18 mouse cellular contexts compared by ENCODE assay signal in the genomic region with DNA sequence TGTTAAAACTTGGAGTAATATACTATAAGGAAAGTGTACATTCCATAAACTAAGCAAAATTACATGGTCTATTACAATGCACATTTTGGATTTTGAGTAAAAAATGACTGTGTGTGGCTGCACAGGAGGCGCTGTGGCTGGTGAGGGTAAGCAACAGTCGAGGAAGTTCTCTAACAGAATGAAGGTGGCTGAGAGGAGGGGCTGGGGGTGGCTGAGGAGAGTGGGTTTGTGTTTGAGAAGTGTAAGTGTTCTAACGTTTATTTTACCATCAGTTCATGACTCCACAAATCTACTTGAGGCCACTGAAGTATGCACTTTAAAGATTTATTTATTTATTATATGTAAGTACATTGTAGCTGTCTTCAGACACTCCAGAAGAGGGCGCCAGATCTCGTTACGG.
"Had no signal": no experiment of that assay in that cellular context is flagged by ENCODE, and none has a peak within 500 bp of the region (broad histone marks: within the 10 kb centered on the region; RNA-seq: fewer than 3 reads in every experiment).

No protein-coding gene starts in this region.

- H3K4me3 ChIP-seq: intestine, embryonic 15.5 days; kidney, embryonic 15.5 days; left cerebral cortex, adult 2 months; liver, embryonic 13.5 days; neural tube, embryonic 12.5 days; neural tube, embryonic 15.5 days had no signal

- H3K27me3 ChIP-seq: intestine, embryonic 15.5 days; kidney, embryonic 15.5 days; liver, embryonic 13.5 days; neural tube, embryonic 12.5 days; neural tube, embryonic 15.5 days had no signal

- H3K4me1 ChIP-seq: neural tube, embryonic 12.5 days had no signal

- H3K36me3 ChIP-seq: intestine, embryonic 15.5 days; kidney, embryonic 15.5 days; liver, embryonic 13.5 days; neural tube, embryonic 12.5 days; neural tube, embryonic 15.5 days had no signal

- H3K9ac ChIP-seq: intestine, embryonic 15.5 days; kidney, embryonic 15.5 days; liver, embryonic 13.5 days; lung, embryonic 14.5 days; neural tube, embryonic 12.5 days; neural tube, embryonic 15.5 days had no signal

- DNase-seq: kidney, adult 11 months; kidney, adult 8-10 months; kidney, postnatal 10 days; kidney, postnatal 36 days; layer of hippocampus, postnatal 36 days; liver, embryonic 13.5 days; lung, embryonic 14.5 days; lung, postnatal 10 days; midbrain, embryonic 14.5 days; right cerebral cortex, adult 18-20 months; right cerebral cortex, postnatal 14 days; right cerebral cortex, postnatal 4 days had no signal

- H3K27ac ChIP-seq: intestine, embryonic 15.5 days; kidney, embryonic 15.5 days; left cerebral cortex, adult 2 months; liver, embryonic 13.5 days; macrophage; neural tube, embryonic 12.5 days; neural tube, embryonic 15.5 days had no signal

- ATAC-seq: intestine, embryonic 15.5 days had no signal

- H3K4me2 ChIP-seq: intestine, embryonic 15.5 days; kidney, embryonic 15.5 days; liver, embryonic 13.5 days; lung, embryonic 14.5 days; neural tube, embryonic 12.5 days; neural tube, embryonic 15.5 days had no signal

- H3K9me3 ChIP-seq: intestine, embryonic 15.5 days; kidney, embryonic 15.5 days; liver, embryonic 13.5 days; neural tube, embryonic 12.5 days; neural tube, embryonic 15.5 days had no signal
